Mouse (Mus musculus): ENCODE measurements at regions not wholly inside any gene's neighbourhood (a gene's known extent, or its start where the extent isn't known, plus 50 kb on each side); places are given as distances from the start of the nearest gene placed in this dataset.

DNA sequence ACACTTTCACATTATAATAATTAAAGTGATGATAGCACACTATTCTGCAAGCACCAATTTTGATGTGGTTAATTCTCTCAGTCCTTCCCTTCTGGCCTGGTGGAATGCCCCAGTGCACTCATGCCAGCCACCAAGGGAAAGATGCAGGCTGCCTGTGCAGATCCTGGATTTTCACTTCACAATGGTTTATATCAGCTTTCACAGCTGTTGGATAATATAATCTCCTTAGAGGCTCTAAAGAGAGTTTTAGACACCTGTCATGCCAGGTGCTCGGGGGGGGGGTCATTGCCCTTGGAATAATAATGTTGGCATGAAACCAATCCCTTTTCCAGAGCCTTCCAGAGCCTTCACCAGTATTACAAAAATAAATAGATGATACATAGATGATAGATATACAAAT lies 377.1 kb downstream of the Zbbx start:
- DNase-seq: no peak

DNA sequence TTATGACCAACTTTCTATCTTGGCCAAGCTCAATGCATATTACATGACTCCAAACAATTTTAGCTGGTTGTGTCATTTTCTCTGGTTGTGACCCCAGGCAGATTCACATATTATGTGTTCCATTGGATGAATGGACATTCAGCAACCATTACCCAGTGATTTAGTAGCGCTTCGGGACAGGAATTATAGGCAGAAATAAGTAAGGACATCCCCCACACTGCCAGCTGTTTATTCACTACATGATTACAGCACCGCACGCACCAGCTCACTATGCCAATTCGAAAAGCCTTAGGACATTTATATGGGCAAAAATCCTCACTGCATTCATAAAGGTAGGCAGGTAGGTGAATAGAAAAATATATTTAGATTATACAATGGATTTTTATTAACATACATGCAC lies 386.5 kb downstream of the Zbbx start:
- no peak for DNase-seq

DNA sequence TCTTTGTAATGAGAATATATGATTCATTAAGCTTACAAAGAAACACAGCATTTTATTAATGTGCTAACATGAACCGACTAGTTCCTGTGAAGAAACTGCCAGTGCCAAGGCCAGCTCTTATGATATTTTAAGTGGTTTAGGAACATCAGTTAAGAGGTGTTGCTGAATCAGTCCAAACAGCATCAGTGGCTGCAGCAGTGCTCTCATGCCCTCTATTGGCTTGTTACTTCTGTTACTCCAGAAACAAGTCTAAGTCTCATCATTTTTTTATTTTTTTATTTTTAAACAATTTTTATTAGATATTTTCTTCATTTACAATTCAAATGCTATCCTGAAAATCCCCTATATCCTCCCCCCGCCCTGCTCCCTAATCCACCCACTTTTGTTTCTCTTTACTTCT lies 422.7 kb downstream of the Zbbx start:
- peak; percentile 6 for DNase-seq

DNA sequence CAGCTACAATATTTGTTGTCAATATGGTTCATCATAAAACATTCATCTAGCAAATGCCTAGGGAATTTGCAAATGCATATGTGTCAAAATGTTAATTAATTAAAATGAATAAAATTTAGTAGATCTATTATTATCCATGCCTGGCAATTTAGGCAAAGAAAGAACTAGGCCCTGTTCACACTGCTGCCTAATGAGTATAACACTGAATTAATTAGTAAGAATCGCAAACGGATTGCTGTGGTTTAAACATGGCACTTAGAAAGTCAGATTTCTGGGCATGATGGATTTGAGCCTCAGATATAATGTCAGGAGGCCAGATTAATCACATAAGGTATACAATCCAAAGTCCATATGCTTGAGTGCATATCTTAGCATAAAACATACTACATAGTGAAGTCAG lies 425.1 kb downstream of the Zbbx start:
- no peak for DNase-seq

Data from kidney, postnatal 10 days (tissue).